Mouse (Mus musculus): Measurements from ENCODE around the gene Arhgap5. TPM values are rescaled to one million over a fixed set of nuclear protein-coding genes. Genes with fewer than 3 reads are reported as not detected.
"Not testable (repeated sequence)": the region's sequence is repeated elsewhere in the genome, so short reads cannot be mapped to it uniquely, and the experiment has no call there.

Arhgap5 gene
- total RNA-seq, 2 experiments from 2014 or later = 30.7 to 35.3 TPM

GRCm38 (mm10) chr12:52525486-52525885, 21.7 kb downstream of the Arhgap5 start:
- intact Hi-C loops (cut with DNase I) = no loop called here
- DNase-seq = no peak

GRCm38 (mm10) chr12:52529740-52530139, 26.0 kb downstream of the Arhgap5 start:
- intact Hi-C loops (cut with DNase I) = no loop called here
- no peak for DNase-seq

- intact Hi-C loops (cut with DNase I) = no loop called here
- DNase-seq = no peak
These were observed 37.5 kb downstream of the Arhgap5 start for GRCm38 (mm10) chr12:52541294-52541693.

- no peak for DNase-seq
- intact Hi-C loops (cut with DNase I) = no loop called here
These were observed 40.8 kb downstream of the Arhgap5 start for GRCm38 (mm10) chr12:52544532-52544931.

- intact Hi-C loops (cut with DNase I) = loop anchor here (10.0 kb wide), 1 partner anchor 47 kb away; the partner anchor contains the start of gene Arhgap5
These were observed 48.3 kb downstream of the Arhgap5 start for GRCm38 (mm10) chr12:52552085-52552484.

GRCm38 (mm10) chr12:52555188-52555876, 51.6 kb downstream of the Arhgap5 start:
- no peak for DNase-seq
- intact Hi-C loops (cut with DNase I) = loop anchor here (10.0 kb wide), 1 partner anchor 51 kb away; the partner anchor contains the start of gene Arhgap5

More at GRCm38 (mm10) chr12:52552085-52552484, 48.3 kb downstream of the Arhgap5 start:
- DNase-seq = no peak

- intact Hi-C loops (cut with DNase I) = no loop called here
- DNase-seq = no peak
These were observed 61.9 kb downstream of the Arhgap5 start for GRCm38 (mm10) chr12:52565654-52566053.

- intact Hi-C loops (cut with DNase I) = no loop called here
- no peak for DNase-seq
These were observed 69.6 kb downstream of the Arhgap5 start for GRCm38 (mm10) chr12:52573371-52573770.

GRCm38 (mm10) chr12:52586466-52586865, 82.7 kb downstream of the Arhgap5 start:
- DNase-seq; intact Hi-C loops (cut with DNase I): not testable (repeated sequence)

- intact Hi-C loops (cut with DNase I) = no loop called here
- DNase-seq = no peak
These were observed 83.8 kb downstream of the Arhgap5 start for GRCm38 (mm10) chr12:52587473-52588010.

GRCm38 (mm10) chr12:52595389-52596185, 91.8 kb downstream of the Arhgap5 start:
- no peak for DNase-seq
- intact Hi-C loops (cut with DNase I) = no loop called here

- intact Hi-C loops (cut with DNase I) = loop anchor here (10.0 kb wide), 2 partner anchors 232 to 292 kb away; no protein-coding TSS in a partner anchor
- DNase-seq = no peak
These were observed 98.7 kb downstream of the Arhgap5 start for GRCm38 (mm10) chr12:52602471-52602870.

GRCm38 (mm10) chr12:52602883-52603694, 99.3 kb downstream of the Arhgap5 start:
- peak; percentile 73 to 75 for DNase-seq
- intact Hi-C loops (cut with DNase I) = loop anchor here (10.0 kb wide), 2 partner anchors 232 to 292 kb away; no protein-coding TSS in a partner anchor

GRCm38 (mm10) chr12:52603695-52604255, 100.0 kb downstream of the Arhgap5 start:
- intact Hi-C loops (cut with DNase I) = loop anchor here (2.0 to 10.0 kb wide), 3 partner anchors 101 to 291 kb away; partner anchors contain the start of gene Arhgap5

GRCm38 (mm10) chr12:52604256-52604991, 100.7 kb downstream of the Arhgap5 start:
- peak; percentile 88 to 93 for DNase-seq
- intact Hi-C loops (cut with DNase I) = loop anchor here (2.0 to 10.0 kb wide), 3 partner anchors 102 to 290 kb away; partner anchors contain the start of gene Arhgap5

More at GRCm38 (mm10) chr12:52603695-52604255, 100.0 kb downstream of the Arhgap5 start:
- no peak for DNase-seq

GRCm38 (mm10) chr12:52604992-52605652, 101.3 kb downstream of the Arhgap5 start:
- DNase-seq = no peak
- intact Hi-C loops (cut with DNase I) = loop anchor here (2.0 to 10.0 kb wide), 3 partner anchors 102 to 290 kb away; partner anchors contain the start of gene Arhgap5

- DNase-seq = no peak
- intact Hi-C loops (cut with DNase I) = loop anchor here (10.0 kb wide), 2 partner anchors 227 to 287 kb away; no protein-coding TSS in a partner anchor
These were observed 103.6 kb downstream of the Arhgap5 start for GRCm38 (mm10) chr12:52607411-52607810.

GRCm38 (mm10) chr12:52615703-52616102, 111.9 kb downstream of the Arhgap5 start:
- intact Hi-C loops (cut with DNase I) = no loop called here

More at GRCm38 (mm10) chr12:52615703-52616102, 111.9 kb downstream of the Arhgap5 start:
- no peak for DNase-seq

Measured in gastrocnemius, postnatal 36 days (tissue).